Mouse (Mus musculus): ENCODE measurements around the gene Sgk2.
"Not testable (repeated sequence)": the region's sequence is repeated elsewhere in the genome, so short reads cannot be mapped to it uniquely, and the experiment has no call there.

Sgk2 gene

DNA sequence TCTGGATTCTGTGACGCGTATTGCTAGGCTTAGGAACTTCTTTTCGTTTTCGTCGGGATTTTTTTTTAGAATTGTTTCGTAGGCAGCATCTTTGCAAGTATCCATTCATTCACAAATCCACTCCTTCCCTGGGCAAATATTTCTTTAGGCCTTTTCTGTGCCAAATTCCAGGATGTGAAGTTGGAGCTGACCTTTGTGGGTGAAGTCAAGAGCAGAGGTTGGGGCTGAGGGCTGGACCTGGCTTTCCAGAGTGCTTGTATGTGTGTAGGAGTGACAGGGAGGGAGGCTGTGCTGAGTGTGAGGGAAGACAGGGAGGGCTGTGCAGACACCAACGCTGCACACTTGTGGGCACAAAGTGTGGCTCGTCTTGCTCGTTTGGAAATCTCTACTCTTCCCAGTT is 69.5 kb downstream of the Sgk2 start:
- in situ Hi-C loops (cut with MboI, MseI) = no loop called here

DNA sequence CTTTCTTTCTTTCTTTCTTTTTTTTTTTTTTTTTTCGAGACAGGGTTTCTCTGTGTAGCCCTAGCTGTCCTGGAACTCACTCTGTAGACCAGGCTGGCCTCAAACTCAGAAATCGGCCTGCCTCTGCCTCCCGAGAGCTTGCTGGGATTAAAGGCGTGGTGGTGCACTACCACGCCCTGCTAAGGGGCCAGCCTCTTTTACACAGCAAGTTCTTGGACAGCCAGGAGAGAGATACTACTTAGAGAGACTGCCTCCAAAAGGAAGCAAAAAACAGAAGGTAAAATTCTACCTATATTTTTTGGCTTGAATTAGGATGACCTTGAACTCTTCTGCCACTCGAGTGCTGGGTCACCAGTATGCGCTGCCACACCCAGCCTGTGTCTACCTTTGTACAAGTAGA is 71.9 kb downstream of the Sgk2 start:
- in situ Hi-C loops (cut with MboI, MseI) = not testable (repeated sequence)

DNA sequence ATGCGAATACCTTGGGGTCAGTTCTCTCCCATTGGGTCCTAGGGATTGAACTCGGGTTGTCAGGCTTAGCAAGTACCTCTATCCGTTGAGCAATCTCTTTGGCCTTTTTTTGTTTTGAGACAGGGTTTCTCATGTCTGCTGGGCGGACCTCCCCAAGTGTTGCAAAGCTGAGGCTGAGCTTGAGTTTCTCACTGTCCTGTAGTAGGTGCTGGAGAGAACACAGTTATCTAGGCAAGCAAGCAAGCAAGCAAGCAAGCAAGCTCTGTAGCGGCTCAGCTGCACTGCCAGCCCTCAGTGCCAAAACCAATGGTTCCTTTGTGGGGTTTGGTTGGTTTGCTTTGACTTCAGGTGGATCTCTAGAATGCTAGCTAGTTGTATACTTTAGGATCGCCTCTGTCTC is 73.5 kb downstream of the Sgk2 start:
- in situ Hi-C loops (cut with MboI, MseI) = no loop called here

DNA sequence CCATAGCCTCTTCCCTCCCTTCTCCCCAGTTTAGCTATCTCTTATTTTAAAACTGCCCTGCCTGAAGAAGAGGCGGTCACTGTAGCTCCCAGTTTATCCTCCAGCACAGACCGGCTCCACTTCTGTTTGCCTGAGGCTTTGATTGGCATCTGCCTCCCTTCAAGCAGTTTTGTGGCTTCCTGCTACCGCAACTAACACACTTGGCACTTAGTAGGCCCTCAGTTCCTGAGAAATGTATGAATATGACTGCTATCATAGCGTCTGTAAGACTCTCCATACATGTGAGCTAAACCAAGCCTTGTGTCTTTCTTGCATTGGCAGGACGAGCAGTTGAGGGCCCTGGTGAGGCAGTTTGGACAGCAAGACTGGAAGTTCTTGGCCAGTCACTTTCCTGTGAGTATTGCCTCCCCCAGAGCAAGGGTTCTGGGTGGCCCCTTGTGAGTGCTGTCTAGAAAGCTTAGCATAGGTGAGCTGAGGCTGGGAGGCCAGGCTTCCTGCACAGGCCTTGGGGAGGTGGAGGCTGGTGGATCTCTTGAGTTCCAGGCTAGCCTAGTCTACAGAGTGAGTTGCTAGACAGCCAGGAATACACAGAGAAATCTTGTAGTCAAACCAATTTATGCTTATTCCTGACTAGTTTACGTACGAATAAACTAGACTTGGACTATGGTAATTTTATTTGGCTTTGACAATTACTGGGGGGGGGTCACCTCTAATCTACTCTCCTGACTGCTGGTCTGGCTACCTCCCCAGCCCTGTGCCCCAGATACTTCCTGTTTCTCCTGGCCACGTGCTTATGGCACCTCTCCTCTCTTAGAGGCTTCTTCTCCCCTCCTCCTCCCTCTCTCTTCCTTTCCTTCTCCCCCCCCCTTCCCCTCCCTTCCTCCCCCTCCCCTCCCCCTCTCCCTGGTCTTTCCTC is 74.3 kb downstream of the Sgk2 start:
- in situ Hi-C loops (cut with MboI, MseI) = no loop called here

DNA sequence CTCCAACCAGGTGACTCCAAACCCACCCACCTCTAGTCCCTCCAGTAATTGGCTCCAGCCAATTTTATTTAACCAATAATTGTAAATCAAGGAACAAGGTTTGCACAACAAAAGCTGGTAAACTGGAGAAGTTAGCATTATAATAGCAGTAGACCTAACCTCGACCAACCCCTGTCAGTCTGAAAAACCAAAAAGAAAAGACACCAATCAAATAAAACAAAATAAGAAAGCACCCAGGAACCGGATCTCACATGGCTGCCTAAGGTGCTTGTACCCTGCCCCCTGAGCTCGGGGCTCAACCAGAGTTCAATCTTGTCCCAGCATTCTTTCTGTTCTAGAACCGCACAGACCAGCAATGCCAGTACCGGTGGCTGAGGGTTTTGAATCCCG is 75.0 kb downstream of the Sgk2 start:
- in situ Hi-C loops (cut with MboI, MseI) = no loop called here
